Mouse (Mus musculus): ENCODE measurements around the gene Cnpy3. TPM values are rescaled to one million over a fixed set of nuclear protein-coding genes. Genes with fewer than 3 reads are reported as not detected.
A peak's percentile ranks its signal among the peaks of the same experiment; 100 is the strongest.

The Cnpy3 gene
- total RNA-seq, 4 experiments from 2014 or later, result 64.6 to 68.9 (median 67.9) TPM

GRCm38 (mm10) chr17:46714756-46715481 is 37.1 kb downstream of the Cnpy3 start:
- DNase-seq (ENCODE audit: low spot score in 2 of 2), result no peak

- no peak for DNase-seq (ENCODE audit: low spot score in 2 of 2)
Measured at GRCm38 (mm10) chr17:46713849-46714248, 38.2 kb downstream of the Cnpy3 start.

- no peak for DNase-seq (ENCODE audit: low spot score in 2 of 2)
Measured at GRCm38 (mm10) chr17:46712442-46712841, 39.6 kb downstream of the Cnpy3 start.

GRCm38 (mm10) chr17:46711612-46712271 is 40.3 kb downstream of the Cnpy3 start:
- DNase-seq (ENCODE audit: low spot score in 2 of 2), result peak in 1 of 2 experiments; percentile 31

- DNase-seq (ENCODE audit: low spot score in 2 of 2), result peak; percentile 89 to 90
Measured at GRCm38 (mm10) chr17:46710959-46711597, 40.9 kb downstream of the Cnpy3 start, which contains the start of gene Pex6. TSS of gene Pex6 (plus strand) at chr17:46711463.

- no peak for DNase-seq (ENCODE audit: low spot score in 2 of 2)
Measured at GRCm38 (mm10) chr17:46706375-46707089, 45.5 kb downstream of the Cnpy3 start.

- peak; percentile 96 to 98 for DNase-seq (ENCODE audit: low spot score in 2 of 2)
Measured at GRCm38 (mm10) chr17:46704887-46705835, 46.9 kb downstream of the Cnpy3 start, which contains the start of gene Ppp2r5d. TSS of gene Ppp2r5d (minus strand) at chr17:46705111.

GRCm38 (mm10) chr17:46703971-46704886 is 47.8 kb downstream of the Cnpy3 start:
- no peak for DNase-seq (ENCODE audit: low spot score in 2 of 2)

- no peak for DNase-seq (ENCODE audit: low spot score in 2 of 2)
Measured at GRCm38 (mm10) chr17:46702506-46702905, 49.5 kb downstream of the Cnpy3 start.

- DNase-seq (ENCODE audit: low spot score in 2 of 2), result no peak
Measured at GRCm38 (mm10) chr17:46702100-46702499, 49.9 kb downstream of the Cnpy3 start.

GRCm38 (mm10) chr17:46701489-46701888 is 50.5 kb downstream of the Cnpy3 start:
- no peak for DNase-seq (ENCODE audit: low spot score in 2 of 2)

GRCm38 (mm10) chr17:46699912-46700311 is 52.1 kb downstream of the Cnpy3 start:
- no peak for DNase-seq (ENCODE audit: low spot score in 2 of 2)

GRCm38 (mm10) chr17:46699245-46699644 is 52.8 kb downstream of the Cnpy3 start:
- DNase-seq (ENCODE audit: low spot score in 2 of 2), result no peak

GRCm38 (mm10) chr17:46698515-46698914 is 53.5 kb downstream of the Cnpy3 start:
- DNase-seq (ENCODE audit: low spot score in 2 of 2), result no peak

- DNase-seq (ENCODE audit: low spot score in 2 of 2), result no peak
Measured at GRCm38 (mm10) chr17:46694517-46695063, 57.4 kb downstream of the Cnpy3 start.

- DNase-seq (ENCODE audit: low spot score in 2 of 2), result no peak
Measured at GRCm38 (mm10) chr17:46691390-46691789, 60.6 kb downstream of the Cnpy3 start.

- DNase-seq (ENCODE audit: low spot score in 2 of 2), result no peak
Measured at GRCm38 (mm10) chr17:46690665-46691064, 61.3 kb downstream of the Cnpy3 start.

GRCm38 (mm10) chr17:46685913-46686312 is 66.1 kb downstream of the Cnpy3 start:
- DNase-seq (ENCODE audit: low spot score in 2 of 2), result no peak
